Mouse (Mus musculus) spleen, adult 2 months (tissue): ENCODE measurements at regions not wholly inside any gene's neighbourhood (a gene's known extent, or its start where the extent isn't known, plus 50 kb on each side); places are given as distances from the start of the nearest gene placed in this dataset.

Experiments used
- CTCF ChIP-seq: fragments of 200-500 bp; IDR thresholded peaks from 2 replicates; pipeline ENCODE4 v1.5.1; 2011; ENCODE audit warnings: mild to moderate bottlenecking, inconsistent platforms; ENCODE audit not compliant: insufficient read depth, insufficient read length, insufficient replicate concordance; ENCODE audit errors: extremely low read depth
- POLR2A ChIP-seq: fragments of 200-500 bp; IDR thresholded peaks from 2 replicates; pipeline ENCODE4 v1.6.1; 2011; ENCODE audit warnings: low read depth, low read length, inconsistent platforms

DNA sequence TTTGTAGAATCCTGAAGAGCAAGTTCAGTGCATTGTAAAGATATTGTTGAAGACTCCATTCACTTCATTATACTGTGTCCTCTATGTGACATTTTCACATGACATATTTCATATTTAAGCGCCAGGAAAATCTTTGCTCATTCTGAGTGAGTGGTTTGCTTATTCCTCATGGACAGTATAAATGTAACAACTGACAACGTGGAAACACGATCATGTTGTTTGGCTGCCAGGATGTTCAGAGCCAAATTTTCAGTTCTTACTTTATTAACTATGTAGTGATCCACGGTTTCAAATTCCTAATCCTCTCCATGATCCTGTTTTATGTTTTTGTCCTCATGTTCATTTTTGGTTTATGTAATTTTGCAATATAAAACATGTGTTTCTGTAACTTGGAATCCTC, 93.0 kb upstream of the Tex13c2 start:
- TF ChIP-seq POLR2A, result no peak
- TF ChIP-seq CTCF, result no peak
